Mouse (Mus musculus): ENCODE measurements around the gene Gm11060.

DNA sequence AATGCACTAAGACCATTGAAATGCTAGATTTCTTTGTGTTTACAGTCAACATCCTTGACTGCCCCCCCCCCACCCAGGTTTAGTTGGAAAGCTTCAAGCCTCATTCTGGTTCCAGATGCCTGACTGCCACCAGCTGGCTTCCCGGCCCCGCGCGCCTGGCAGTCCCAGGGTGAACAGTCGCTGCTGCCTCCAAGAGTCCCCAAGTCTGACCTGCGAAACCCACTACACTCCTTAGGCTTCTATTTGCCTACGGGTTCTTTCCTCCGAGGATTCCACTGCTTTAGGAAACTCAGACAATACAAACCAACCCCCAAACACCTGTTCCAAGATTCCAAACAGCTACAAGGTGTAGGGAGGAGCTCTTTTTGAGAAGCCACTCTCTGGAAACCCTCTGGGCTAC is 33.4 kb downstream of the Gm11060 start:
- TF ChIP-seq CTCF (IDR thresholded peaks at IDR 0.05; ENCODE audit: low read depth, low read length), result no peak
- no peak for TF ChIP-seq POLR2A (IDR thresholded peaks at IDR 0.05; ENCODE audit: borderline replicate concordance, low read depth, low read length)

All from bone marrow macrophage, adult 2 months (primary cell).